Mouse (Mus musculus) thymus, adult 2 months (tissue): ENCODE data around the gene E330017A01Rik. TPM values are rescaled to one million over a fixed set of nuclear protein-coding genes. Genes with fewer than 3 reads are reported as not detected.

ENCODE experiments used
- DNase-seq: peaks from one replicate; pipeline ENCODE4 v3.0.0; 2021
- H3K27ac ChIP-seq: fragments of 200-500 bp; 2 replicates; pipeline ENCODE4 v1.5.1; 2012; ENCODE audit warnings: low read length, control low read depth; ENCODE audit not compliant: control insufficient read depth, insufficient read depth
- H3K27me3 ChIP-seq: fragments of 200-500 bp; 2 replicates; pipeline ENCODE4 v1.6.1; 2012; ENCODE audit warnings: mild to moderate bottlenecking, low read length, moderate library complexity, mixed read lengths; ENCODE audit not compliant: control insufficient read depth, insufficient read depth
- H3K36me3 ChIP-seq: fragments of 200-500 bp; 2 replicates; pipeline ENCODE4 v1.6.1; 2012; ENCODE audit warnings: mild to moderate bottlenecking, low read length, moderate library complexity; ENCODE audit not compliant: control insufficient read depth, insufficient read depth
- H3K4me1 ChIP-seq: fragments of 200-500 bp; replicated peaks from 2 replicates; pipeline ENCODE4 v1.6.1; 2012; ENCODE audit warnings: low read length; ENCODE audit not compliant: control insufficient read depth, insufficient read depth
- H3K4me3 ChIP-seq: fragments of 200-500 bp; 2 replicates; pipeline ENCODE4 v1.5.1; 2012; ENCODE audit warnings: mild to moderate bottlenecking, low read length, control low read depth, moderate library complexity; ENCODE audit not compliant: control insufficient read depth, insufficient read depth
- CTCF ChIP-seq: fragments of 200-500 bp; IDR thresholded peaks from 2 replicates; pipeline ENCODE4 v1.5.1; 2012; ENCODE audit warnings: mild to moderate bottlenecking, control low read depth, low read length, moderate library complexity, borderline replicate concordance; ENCODE audit not compliant: control insufficient read depth, poor library complexity, insufficient read depth; ENCODE audit errors: extremely low read depth
- POLR2A ChIP-seq: fragments of 200-500 bp; IDR thresholded peaks from 2 replicates; pipeline ENCODE4 v1.6.1; 2012; ENCODE audit warnings: mild to moderate bottlenecking, low read length, control low read depth, moderate library complexity; ENCODE audit not compliant: control insufficient read depth, poor library complexity, insufficient read depth; ENCODE audit errors: extremely low read depth
- WGBS: fragments of 180-500 bp; shearing (Covaris S2); methylation state at CpG from one replicate; pipeline ENCODE4 v1.1.7; 2018; 5-methylcytosine and 5-hydroxymethylcytosine counted together
- polyA plus RNA-seq: library from polyadenylated mRNA; depleted of rRNA; stranded (reverse); fragments of >200 nt; gene quantifications from 2 replicates; pipeline ENCODE4 v1.2.3, GENCODE M21; 2012; rRNA removed

Gene E330017A01Rik
- polyA plus RNA-seq, 1 experiment = not detected

- Histone ChIP-seq H3K27ac (no peak overlapping the region), H3K4me3 (no peak overlapping the region), H3K4me1 (no peaks in the 10 kb centered on the region), H3K27me3 (no peaks in the 10 kb centered on the region), H3K36me3 (no peaks in the 10 kb centered on the region)
- TF ChIP-seq CTCF (no peak), POLR2A (no peak)
- WGBS = 27% methylated on average over 3 of the region's 3 CpGs
- DNase-seq = no peak
Observed at GRCm38 (mm10) chr16:58612969-58613368, 25.6 kb downstream of the E330017A01Rik start.

- Histone ChIP-seq H3K4me1 (no peaks in the 10 kb centered on the region), H3K27me3 (no peaks in the 10 kb centered on the region)
- TF ChIP-seq POLR2A (no peak), CTCF (no peak)
Observed at GRCm38 (mm10) chr16:58607101-58607500, 31.4 kb downstream of the E330017A01Rik start.

GRCm38 (mm10) chr16:58604680-58605079 lies 33.9 kb downstream of the E330017A01Rik start:
- Histone ChIP-seq H3K4me1 (no peaks in the 10 kb centered on the region), H3K36me3 (no peaks in the 10 kb centered on the region), H3K27me3 (no peaks in the 10 kb centered on the region), H3K27ac (no peak overlapping the region), H3K4me3 (no peak overlapping the region)
- no peak for DNase-seq
- TF ChIP-seq POLR2A = no peak
- no peak for TF ChIP-seq CTCF

More at GRCm38 (mm10) chr16:58607101-58607500, 31.4 kb downstream of the E330017A01Rik start:
- DNase-seq = no peak
- WGBS = 88% methylated on average over 5 of the region's 5 CpGs
- H3K27ac ChIP-seq = no peak overlapping the region
- no peaks in the 10 kb centered on the region for H3K36me3 ChIP-seq
- no peak overlapping the region for H3K4me3 ChIP-seq

GRCm38 (mm10) chr16:58603831-58604230 lies 34.7 kb downstream of the E330017A01Rik start:
- no peak for DNase-seq
- Histone ChIP-seq H3K27me3 (no peaks in the 10 kb centered on the region), H3K4me3 (no peak overlapping the region), H3K36me3 (no peaks in the 10 kb centered on the region), H3K4me1 (no peaks in the 10 kb centered on the region), H3K27ac (no peak overlapping the region)
- WGBS = 90% methylated on average over 2 of the region's 2 CpGs
- TF ChIP-seq POLR2A (no peak), CTCF (no peak)

- TF ChIP-seq POLR2A (no peak), CTCF (no peak)
- Histone ChIP-seq H3K4me3 (no peak overlapping the region), H3K27me3 (no peaks in the 10 kb centered on the region), H3K27ac (no peak overlapping the region), H3K4me1 (no peaks in the 10 kb centered on the region), H3K36me3 (no peaks in the 10 kb centered on the region)
- no peak for DNase-seq
- 87% methylated on average over 6 of the region's 6 CpGs for WGBS
Observed at GRCm38 (mm10) chr16:58600846-58601245, 37.7 kb downstream of the E330017A01Rik start.

GRCm38 (mm10) chr16:58591299-58591698 lies 47.2 kb downstream of the E330017A01Rik start:
- TF ChIP-seq CTCF = no peak
- no peak for TF ChIP-seq POLR2A
- WGBS = 94% methylated on average over 3 of the region's 3 CpGs
- H3K36me3 ChIP-seq = no peaks in the 10 kb centered on the region
- no peak for DNase-seq
- no peak overlapping the region for H3K27ac ChIP-seq
- no peak overlapping the region for H3K4me3 ChIP-seq
- H3K27me3 ChIP-seq = no peaks in the 10 kb centered on the region
- H3K4me1 ChIP-seq = no peaks in the 10 kb centered on the region

GRCm38 (mm10) chr16:58589444-58589843 lies 49.1 kb downstream of the E330017A01Rik start:
- H3K27ac ChIP-seq = no peak overlapping the region
- H3K27me3 ChIP-seq = no peaks in the 10 kb centered on the region
- no peak overlapping the region for H3K4me3 ChIP-seq
- no peaks in the 10 kb centered on the region for H3K4me1 ChIP-seq
- no peak for DNase-seq
- H3K36me3 ChIP-seq = no peaks in the 10 kb centered on the region
- TF ChIP-seq CTCF (no peak), POLR2A (no peak)

Other genes starting within 250 kb of the E330017A01Rik start
- 2.8 and 3.4 TPM in 2 replicates for gene Dcbld2, start 230.3 kb downstream of the E330017A01Rik start, polyA plus RNA-seq
- gene St3gal6, start 114.5 kb downstream of the E330017A01Rik start, polyA plus RNA-seq = 17.5 and 21.8 TPM in 2 replicates
- gene Gm813, start 21.8 kb downstream of the E330017A01Rik start, polyA plus RNA-seq = not detected in 2 replicates
- gene Cpox, start 31.6 kb upstream of the E330017A01Rik start, polyA plus RNA-seq = 14.1 and 16.9 TPM in 2 replicates
- 0.17 and 0.24 TPM in 2 replicates for gene Gpr15, start 80.3 kb upstream of the E330017A01Rik start, polyA plus RNA-seq
- gene Cldnd1, start 89.2 kb upstream of the E330017A01Rik start, polyA plus RNA-seq = 47.4 and 51.4 TPM in 2 replicates
- not detected in 2 replicates for gene Olfr172, start 124.4 kb upstream of the E330017A01Rik start, polyA plus RNA-seq
- gene Olfr173, start 161.5 kb upstream of the E330017A01Rik start, polyA plus RNA-seq = not detected in 2 replicates
- gene Olfr175-ps1, start 188.0 kb upstream of the E330017A01Rik start, polyA plus RNA-seq = 0.18 and 0.19 TPM in 2 replicates
- not detected in 2 replicates for gene Olfr177, start 236.0 kb upstream of the E330017A01Rik start, polyA plus RNA-seq